ENCODE assay signal across 9 mouse cellular contexts in genomic region chr4:106630333-106631220, GRCm38 (mm10). TPM values are rescaled to one million over a fixed set of nuclear protein-coding genes. Genes with fewer than 3 reads are reported as not detected.
A peak's percentile ranks its signal among the peaks of the same experiment; 100 is the strongest.
DNase-seq lines count a peak whose midpoint lies in the region; ATAC-seq and TF ChIP-seq lines count a peak whose summit lies in the region.
"Had no signal": no experiment of that assay in that cellular context is flagged by ENCODE, and none has a peak within 500 bp of the region (broad histone marks: within the 10 kb centered on the region; RNA-seq: fewer than 3 reads in every experiment).

No protein-coding gene starts in this region.

- H3K4me1 ChIP-seq in lung, adult 2 months (ENCODE audit: control insufficient read depth, insufficient read depth, low read length): peaks cover 2% of the 10 kb centered on the region; the same call in 1 of the 2 replicates

- peak; percentile 35 for TF ChIP-seq CTCF in lung, adult 2 months (IDR thresholded peaks at IDR 0.05; ENCODE audit: insufficient read depth, low read length)

- ATAC-seq in CD4-positive, CD25-positive, alpha-beta regulatory T cell, adult 4 months: peak; percentile 29
- peak; percentile 56; the same call in 1 of the 2 replicates for ATAC-seq in common myeloid progenitor, adult 5-6 weeks (replicated peaks; ENCODE audit: low read depth, poor library complexity, severe bottlenecking)
- no peak for ATAC-seq in erythroid progenitor cell, adult 5-6 weeks (replicated peaks; ENCODE audit: low FRiP score, poor library complexity, severe bottlenecking)

- peak; percentile 90 for DNase-seq in NIH3T3 (ENCODE audit: low read depth)
- peak; percentile 65 for DNase-seq in gastrocnemius, postnatal 10 days
- peak; percentile 81 to 83 for DNase-seq in kidney, postnatal 4 days
- peak; percentile 54 for DNase-seq in lung, adult 2 months
- DNase-seq in right cerebral cortex, adult 18-20 months: peak; percentile 88

- H3K4me3 ChIP-seq in lung, adult 2 months (replicated peaks; ENCODE audit: extremely low read depth, low read depth, low read length): no peak overlapping the region

- TF ChIP-seq POLR2A in lung, adult 2 months (IDR thresholded peaks at IDR 0.05; ENCODE audit: borderline replicate concordance, extremely low read depth, low read depth, low read length): no peak

- WGBS in lung, adult 2 months: 23% methylated on average over 14 of the region's 14 CpGs

RNA-seq across cellular contexts. Expression of gene Ttc22, which starts 8.3 kb away (rescaled TPM):
- not detected for polyA plus RNA-seq in CD4-positive, CD25-positive, alpha-beta regulatory T cell, adult 4 months (2017; shearing (Covaris generic))
- total RNA-seq in common myeloid progenitor, adult 5-6 weeks (2017): not detected in 2 replicates
- under 1 TPM; 0.16 to 0.26 TPM for total RNA-seq in gastrocnemius, postnatal 10 days (2021)
- 1.8 and 8.2 TPM in 2 replicates for polyA plus RNA-seq in lung, adult 2 months (2012; rRNA removed)
- not detected in 2 replicates for total RNA-seq in erythroid progenitor cell, adult 5-6 weeks (2015; ENCODE audit: low replicate concordance)
- total RNA-seq in erythroid progenitor cell, adult 5-6 weeks (2017; ENCODE audit: low replicate concordance): not detected in 2 replicates

RNA-seq across cellular contexts. Expression of gene Lexm, which starts 13.5 kb away (rescaled TPM):
- under 1 TPM in 1 of 2 experiments, not detected in 1; 0.40 TPM for polyA plus RNA-seq in CD4-positive, CD25-positive, alpha-beta regulatory T cell, adult 4 months (2017; shearing (Covaris generic))
- not detected in 2 replicates for total RNA-seq in common myeloid progenitor, adult 5-6 weeks (2017)
- total RNA-seq in gastrocnemius, postnatal 10 days (2021): not detected
- 0.11 TPM in 1 of 2 replicates, not detected in the other for polyA plus RNA-seq in lung, adult 2 months (2012; rRNA removed)
- total RNA-seq in erythroid progenitor cell, adult 5-6 weeks (2015; ENCODE audit: low replicate concordance): not detected in 2 replicates
- total RNA-seq in erythroid progenitor cell, adult 5-6 weeks (2017; ENCODE audit: low replicate concordance): not detected in 2 replicates
- polyA plus RNA-seq: liver, embryonic 16.5 days had no signal

RNA-seq across cellular contexts. Expression of gene Pars2, which starts 20.3 kb away (rescaled TPM):
- 10 to 100 TPM; 11.4 to 17.4 TPM for polyA plus RNA-seq in CD4-positive, CD25-positive, alpha-beta regulatory T cell, adult 4 months (2017; shearing (Covaris generic))
- 7.2 and 7.7 TPM in 2 replicates for total RNA-seq in common myeloid progenitor, adult 5-6 weeks (2017)
- 1 to 10 TPM; 3.9 to 4.5 TPM for total RNA-seq in gastrocnemius, postnatal 10 days (2021)
- 3.5 and 7.8 TPM in 2 replicates for polyA plus RNA-seq in lung, adult 2 months (2012; rRNA removed)
- 0.72 and 0.84 TPM in 2 replicates for total RNA-seq in erythroid progenitor cell, adult 5-6 weeks (2015; ENCODE audit: low replicate concordance)
- total RNA-seq in erythroid progenitor cell, adult 5-6 weeks (2017; ENCODE audit: low replicate concordance): 0.77 and 1.7 TPM in 2 replicates

RNA-seq across cellular contexts. Expression of gene Ttc4, which starts 48.2 kb away (rescaled TPM):
- 10 to 100 TPM; 53.8 to 77.4 TPM for polyA plus RNA-seq in CD4-positive, CD25-positive, alpha-beta regulatory T cell, adult 4 months (2017; shearing (Covaris generic))
- 33.4 and 43.4 TPM in 2 replicates for total RNA-seq in common myeloid progenitor, adult 5-6 weeks (2017)
- 10 to 100 TPM; 22.1 to 26.7 TPM for total RNA-seq in gastrocnemius, postnatal 10 days (2021)
- polyA plus RNA-seq in lung, adult 2 months (2012; rRNA removed): 27.4 and 37.1 TPM in 2 replicates
- total RNA-seq in erythroid progenitor cell, adult 5-6 weeks (2015; ENCODE audit: low replicate concordance): 17.2 and 25.9 TPM in 2 replicates
- total RNA-seq in erythroid progenitor cell, adult 5-6 weeks (2017; ENCODE audit: low replicate concordance): 39.9 and 50.4 TPM in 2 replicates
